Mouse (Mus musculus) heart, postnatal 0 days (tissue): ENCODE measurements around the gene Eef1e1. TPM values are rescaled to one million over a fixed set of nuclear protein-coding genes. Genes with fewer than 3 reads are reported as not detected.

Source experiments
- ATAC-seq: fragments of 200-750 bp; cut with Nextera tagmentation; 2 replicates; pipeline ENCODE4 v1.8.0; 2017; ENCODE audit warnings: low read depth, moderate number of reproducible peaks, moderate library complexity; ENCODE audit not compliant: insufficient read depth
- DNase-seq: peaks from one replicate; pipeline ENCODE4 v3.0.0-alpha.2; 2016; ENCODE audit warnings: low spot score
- H3K27ac ChIP-seq: fragments of 300-500 bp; sonication (generic); 2 replicates; pipeline ENCODE4 v1.5.1; 2014; ENCODE audit warnings: low read depth, mild to moderate bottlenecking
- H3K27me3 ChIP-seq: fragments of 300-500 bp; sonication (generic); 2 replicates; pipeline ENCODE4 v1.6.1; 2014; ENCODE audit warnings: low read length, mixed read lengths; ENCODE audit not compliant: control insufficient read depth, insufficient read depth
- H3K36me3 ChIP-seq: fragments of 300-500 bp; sonication (generic); replicated peaks from 2 replicates; pipeline ENCODE4 v1.6.1; 2014; ENCODE audit warnings: low read length, mixed read lengths; ENCODE audit not compliant: control insufficient read depth, insufficient read depth
- H3K4me1 ChIP-seq: fragments of 300-500 bp; sonication (generic); 2 replicates; pipeline ENCODE4 v1.6.1; 2014; ENCODE audit warnings: antibody characterized with exemption; ENCODE audit not compliant: control insufficient read depth, insufficient read depth
- H3K4me2 ChIP-seq: fragments of 300-500 bp; sonication (generic); 2 replicates; pipeline ENCODE4 v1.6.1; 2014; ENCODE audit warnings: low read depth, mild to moderate bottlenecking, low read length, moderate library complexity
- H3K4me3 ChIP-seq: fragments of 300-500 bp; sonication (generic); 2 replicates; pipeline ENCODE4 v1.5.1; 2014; ENCODE audit warnings: low read depth, low read length
- H3K9ac ChIP-seq: fragments of 300-500 bp; sonication (generic); replicated peaks from 2 replicates; pipeline ENCODE4 v1.6.1; 2014; ENCODE audit warnings: low read depth, low read length, mixed read lengths
- H3K9me3 ChIP-seq: fragments of 300-500 bp; sonication (generic); replicated peaks from 2 replicates; pipeline ENCODE4 v1.6.1; 2016; ENCODE audit warnings: low read length; ENCODE audit not compliant: control insufficient read depth
- CTCF ChIP-seq: IDR thresholded peaks from 2 replicates; pipeline ENCODE4 v1.5.1; 2016; ENCODE audit warnings: antibody characterized with exemption, control low read depth, low read depth
- EP300 ChIP-seq: IDR thresholded peaks from 2 replicates; pipeline ENCODE4 v1.6.1; 2016; ENCODE audit warnings: antibody characterized with exemption, low read depth
- WGBS: fragments of 180-500 bp; shearing (Covaris S2); extraction: QIAGEN DNeasy Blood & Tissue Kit; methylation state at CpG from one replicate; pipeline ENCODE4 v1.1.7; 2014; 5-methylcytosine and 5-hydroxymethylcytosine counted together
- polyA plus RNA-seq: library from polyadenylated mRNA; unstranded; fragments of >200 nt; fragmentation: Nextera tagmentation; extraction: Ambion mirVana; gene quantifications from 2 replicates; pipeline ENCODE4 v1.2.1, GENCODE M21; 2015
- total RNA-seq: library from RNA; depleted of rRNA; stranded (reverse); fragments of >200 nt; gene quantifications from 2 replicates; pipeline ENCODE4 v1.2.3, GENCODE M21; 2014; ENCODE audit warnings: low replicate concordance

Eef1e1 gene
- total and polyA plus RNA-seq, 2 experiments from 2014 or later: 11.0 to 21.9 TPM

DNA sequence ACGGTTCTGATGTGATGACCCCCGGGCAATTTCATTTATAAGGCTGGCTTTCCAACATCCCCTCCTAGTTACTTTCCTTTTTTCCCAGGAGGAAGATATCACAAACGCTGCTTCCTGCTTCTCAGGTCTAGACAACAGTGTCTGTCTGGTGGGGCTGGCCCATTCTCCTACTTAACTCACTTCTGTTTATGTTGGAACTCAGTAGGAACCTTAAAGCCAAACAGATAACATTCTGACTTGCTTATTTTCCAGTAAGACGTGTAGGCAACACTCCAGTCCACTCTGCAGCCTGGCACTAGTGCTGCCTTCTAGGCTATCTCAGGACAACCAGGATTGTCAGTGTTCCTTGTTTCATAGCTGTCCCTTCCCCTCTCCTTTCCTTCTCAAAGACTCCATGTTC is 9.8 kb downstream of the Eef1e1 start:
- ATAC-seq: no peak; the same call in 1 of the 2 replicates
- no peak overlapping the region for H3K27ac ChIP-seq

GRCm38 (mm10) chr13:38641414-38641813 is 17.4 kb downstream of the Eef1e1 start:
- TF ChIP-seq CTCF (no peak), EP300 (no peak)
- ATAC-seq (no peak), DNase-seq (no peak)
- peaks cover 21% of the 10 kb centered on the region for H3K36me3 ChIP-seq
- WGBS: 77% methylated on average over 5 of the region's 5 CpGs
- H3K9me3 ChIP-seq: no peaks in the 10 kb centered on the region
- no peak overlapping the region for H3K4me3 ChIP-seq
- no peak overlapping the region for H3K4me2 ChIP-seq
- no peaks in the 10 kb centered on the region for H3K4me1 ChIP-seq
- H3K9ac ChIP-seq: no peak overlapping the region
- H3K27me3 ChIP-seq: no peaks in the 10 kb centered on the region
- no peak overlapping the region for H3K27ac ChIP-seq

More for the DNA sequence above, 9.8 kb downstream of the Eef1e1 start:
- H3K4me1 ChIP-seq: no peaks in the 10 kb centered on the region
- 60% methylated on average over 4 of the region's 4 CpGs for WGBS
- no peak overlapping the region for H3K4me2 ChIP-seq
- no peak overlapping the region for H3K4me3 ChIP-seq
- no peak overlapping the region for H3K9ac ChIP-seq
- TF ChIP-seq EP300: no peak
- no peak for TF ChIP-seq CTCF
- H3K9me3 ChIP-seq: no peaks in the 10 kb centered on the region
- no peaks in the 10 kb centered on the region for H3K27me3 ChIP-seq
- H3K36me3 ChIP-seq: peaks cover 82% of the 10 kb centered on the region
- peak; percentile 48 for DNase-seq

- DNase-seq (no peak), ATAC-seq (no peak)
- WGBS: 79% methylated on average over 5 of the region's 5 CpGs
- Histone ChIP-seq H3K9me3 (no peaks in the 10 kb centered on the region), H3K27ac (no peak overlapping the region), H3K4me2 (no peak overlapping the region), H3K27me3 (no peaks in the 10 kb centered on the region), H3K36me3 (peaks cover 17% of the 10 kb centered on the region), H3K4me1 (no peaks in the 10 kb centered on the region), H3K4me3 (no peak overlapping the region), H3K9ac (no peak overlapping the region)
- TF ChIP-seq CTCF: no peak
- no peak for TF ChIP-seq EP300
Observed at GRCm38 (mm10) chr13:38640961-38641360, 17.9 kb downstream of the Eef1e1 start.

DNA sequence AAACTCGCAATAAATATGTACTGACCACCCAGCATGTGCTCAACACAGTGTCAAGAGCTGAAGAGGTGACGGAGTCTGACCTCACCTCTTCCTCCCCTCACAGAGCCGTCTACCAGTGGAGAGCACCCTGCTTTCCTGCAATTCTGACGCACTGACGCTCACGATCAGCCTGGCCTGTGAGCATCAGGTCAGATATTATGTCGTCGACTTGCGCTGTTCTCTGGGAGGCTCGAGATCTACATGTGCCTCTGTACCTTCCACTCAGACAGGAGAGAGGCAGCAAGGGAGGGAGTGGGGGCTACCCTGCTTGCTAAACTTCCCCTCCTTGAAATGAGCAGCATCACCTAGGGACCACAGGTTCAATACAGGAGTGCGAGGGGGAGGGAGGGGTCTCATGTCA is 20.2 kb downstream of the Eef1e1 start:
- TF ChIP-seq EP300 (no peak), CTCF (no peak)
- Histone ChIP-seq H3K4me2 (no peak overlapping the region), H3K27me3 (no peaks in the 10 kb centered on the region), H3K9ac (no peak overlapping the region), H3K4me1 (peaks cover 4% of the 10 kb centered on the region; the same call in 1 of the 2 replicates), H3K4me3 (no peak overlapping the region), H3K9me3 (no peaks in the 10 kb centered on the region), H3K27ac (no peak overlapping the region), H3K36me3 (no peaks in the 10 kb centered on the region)
- no peak for DNase-seq
- ATAC-seq: no peak
- WGBS: 68% methylated on average over 11 of the region's 11 CpGs

GRCm38 (mm10) chr13:38634800-38635269 is 24.0 kb downstream of the Eef1e1 start, which contains the start of gene Bloc1s5:
Bloc1s5 (minus strand) TSS chr13:38635109.
- ATAC-seq (peak; percentile 97), DNase-seq (peak; percentile 89)
- Histone ChIP-seq H3K4me3 (peak within 1 kb of the TSS; percentile 78), H3K36me3 (peaks cover 11% of the 10 kb centered on the region), H3K27ac (peak within 1 kb of the TSS; percentile 69), H3K27me3 (no peaks in the 10 kb centered on the region), H3K9ac (peak within 1 kb of the TSS; percentile 57), H3K9me3 (no peaks in the 10 kb centered on the region), H3K4me1 (peaks cover 4% of the 10 kb centered on the region; the same call in 1 of the 2 replicates), H3K4me2 (peak within 1 kb of the TSS; percentile 84)
- TF ChIP-seq CTCF (no peak), EP300 (no peak)
- WGBS: under 1% methylated on average over 42 of the region's 44 CpGs
